Mouse (Mus musculus) stomach, postnatal 0 days (tissue): ENCODE measurements around the gene Chst15. TPM values are rescaled to one million over a fixed set of nuclear protein-coding genes. Genes with fewer than 3 reads are reported as not detected.

Experiments used
- ATAC-seq: fragments of 200-750 bp; cut with Nextera tagmentation; 2 replicates; pipeline ENCODE4 v1.8.0; 2017; ENCODE audit not compliant: low FRiP score, low TSS enrichment
- DNase-seq: peaks from one replicate; pipeline ENCODE4 v3.0.0-alpha.2; 2016; ENCODE audit warnings: low spot score
- H3K27ac ChIP-seq: fragments of 300-500 bp; sonication (generic); replicated peaks from 2 replicates; pipeline ENCODE4 v1.5.1; 2014; ENCODE audit warnings: mild to moderate bottlenecking, control low read depth
- H3K27me3 ChIP-seq: fragments of 300-500 bp; sonication (generic); 2 replicates; pipeline ENCODE4 v1.6.1; 2014; ENCODE audit warnings: low read length; ENCODE audit not compliant: control insufficient read depth, insufficient read depth
- H3K36me3 ChIP-seq: fragments of 300-500 bp; sonication (generic); 2 replicates; pipeline ENCODE4 v1.6.1; 2014; ENCODE audit warnings: low read length, mixed read lengths; ENCODE audit not compliant: control insufficient read depth, insufficient read depth
- H3K4me1 ChIP-seq: fragments of 300-500 bp; sonication (generic); replicated peaks from 2 replicates; pipeline ENCODE4 v1.6.1; 2014; ENCODE audit warnings: antibody characterized with exemption; ENCODE audit not compliant: control insufficient read depth, insufficient read depth
- H3K4me2 ChIP-seq: fragments of 300-500 bp; sonication (generic); replicated peaks from 2 replicates; pipeline ENCODE4 v1.6.1; 2014; ENCODE audit warnings: low read depth, mild to moderate bottlenecking, control low read depth, moderate library complexity
- H3K4me3 ChIP-seq: fragments of 300-500 bp; sonication (generic); 2 replicates; pipeline ENCODE4 v1.5.1; 2014; ENCODE audit warnings: low read depth, low read length, control low read depth
- H3K9ac ChIP-seq: fragments of 300-500 bp; sonication (generic); 2 replicates; pipeline ENCODE4 v1.6.1; 2014; ENCODE audit warnings: mild to moderate bottlenecking, low read length, control low read depth, mixed read lengths
- H3K9me3 ChIP-seq: fragments of 300-500 bp; sonication (generic); 2 replicates; pipeline ENCODE4 v1.6.1; 2016; ENCODE audit warnings: low read length; ENCODE audit not compliant: control insufficient read depth
- CTCF ChIP-seq: IDR thresholded peaks from 2 replicates; pipeline ENCODE4 v1.5.1; 2016; ENCODE audit warnings: antibody characterized with exemption, low read depth, mild to moderate bottlenecking, moderate library complexity
- EP300 ChIP-seq: optimal IDR thresholded peaks from 2 replicates; pipeline ENCODE3; 2016; ENCODE audit warnings: antibody characterized with exemption
- WGBS: fragments of 180-500 bp; shearing (Covaris S2); extraction: QIAGEN DNeasy Blood & Tissue Kit; methylation state at CpG from one replicate; pipeline ENCODE4 v1.1.7; 2014; 5-methylcytosine and 5-hydroxymethylcytosine counted together
- polyA plus RNA-seq: library from polyadenylated mRNA; unstranded; fragments of >200 nt; fragmentation: Nextera tagmentation; extraction: Ambion mirVana; gene quantifications from 2 replicates; pipeline ENCODE4 v1.2.1, GENCODE M21; 2015

The Chst15 gene
- polyA plus RNA-seq, 1 experiment from 2014 or later, result 11.5 TPM

DNA sequence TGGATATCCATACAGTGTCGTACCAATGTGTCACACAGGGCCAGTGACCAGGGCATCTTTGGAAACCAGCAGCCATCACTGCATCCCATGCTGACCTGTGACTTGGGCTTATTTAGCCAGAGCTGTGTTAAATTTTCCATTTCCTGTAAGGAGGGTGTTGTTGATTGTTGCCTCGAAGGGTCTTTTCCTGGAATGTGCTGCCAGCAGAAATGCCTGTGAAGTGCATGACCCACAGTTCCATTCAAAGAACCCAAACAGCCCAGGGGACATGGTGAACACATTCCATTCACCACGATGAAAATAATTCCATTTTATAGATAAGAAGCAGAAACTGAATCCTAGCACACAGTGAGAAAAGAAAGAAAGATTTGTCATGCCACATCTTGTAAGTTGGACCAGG, 41.2 kb upstream of the Chst15 start:
- Histone ChIP-seq H3K4me3 (no peak overlapping the region), H3K9ac (no peak overlapping the region), H3K27me3 (no peaks in the 10 kb centered on the region), H3K36me3 (no peaks in the 10 kb centered on the region), H3K27ac (no peak overlapping the region), H3K9me3 (no peaks in the 10 kb centered on the region), H3K4me2 (no peak overlapping the region), H3K4me1 (no peaks in the 10 kb centered on the region)
- ATAC-seq (no peak), DNase-seq (no peak)
- 45% methylated on average over 3 of the region's 3 CpGs for WGBS
- TF ChIP-seq EP300 (no peak), CTCF (no peak)

DNA sequence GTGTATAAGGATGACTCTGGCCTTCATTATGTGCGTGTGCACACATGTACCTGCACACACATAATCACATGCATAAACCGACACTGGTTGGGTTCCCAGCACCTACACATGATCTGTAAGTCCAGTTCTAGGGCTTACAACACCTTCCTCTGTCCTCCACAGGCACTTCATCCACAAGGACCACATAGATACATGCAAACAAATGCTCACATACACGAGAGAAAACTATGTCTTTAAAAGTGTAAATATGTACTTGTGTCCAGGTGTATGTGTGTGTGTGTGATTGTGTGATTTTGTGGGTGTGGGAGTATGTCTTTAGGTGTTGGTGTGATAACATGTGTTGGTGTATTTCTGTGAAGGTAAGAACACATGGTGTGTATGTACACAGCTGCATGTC, 40.8 kb upstream of the Chst15 start:
- DNase-seq, result no peak
- 79% methylated on average over 3 of the region's 3 CpGs for WGBS
- ATAC-seq, result no peak

DNA sequence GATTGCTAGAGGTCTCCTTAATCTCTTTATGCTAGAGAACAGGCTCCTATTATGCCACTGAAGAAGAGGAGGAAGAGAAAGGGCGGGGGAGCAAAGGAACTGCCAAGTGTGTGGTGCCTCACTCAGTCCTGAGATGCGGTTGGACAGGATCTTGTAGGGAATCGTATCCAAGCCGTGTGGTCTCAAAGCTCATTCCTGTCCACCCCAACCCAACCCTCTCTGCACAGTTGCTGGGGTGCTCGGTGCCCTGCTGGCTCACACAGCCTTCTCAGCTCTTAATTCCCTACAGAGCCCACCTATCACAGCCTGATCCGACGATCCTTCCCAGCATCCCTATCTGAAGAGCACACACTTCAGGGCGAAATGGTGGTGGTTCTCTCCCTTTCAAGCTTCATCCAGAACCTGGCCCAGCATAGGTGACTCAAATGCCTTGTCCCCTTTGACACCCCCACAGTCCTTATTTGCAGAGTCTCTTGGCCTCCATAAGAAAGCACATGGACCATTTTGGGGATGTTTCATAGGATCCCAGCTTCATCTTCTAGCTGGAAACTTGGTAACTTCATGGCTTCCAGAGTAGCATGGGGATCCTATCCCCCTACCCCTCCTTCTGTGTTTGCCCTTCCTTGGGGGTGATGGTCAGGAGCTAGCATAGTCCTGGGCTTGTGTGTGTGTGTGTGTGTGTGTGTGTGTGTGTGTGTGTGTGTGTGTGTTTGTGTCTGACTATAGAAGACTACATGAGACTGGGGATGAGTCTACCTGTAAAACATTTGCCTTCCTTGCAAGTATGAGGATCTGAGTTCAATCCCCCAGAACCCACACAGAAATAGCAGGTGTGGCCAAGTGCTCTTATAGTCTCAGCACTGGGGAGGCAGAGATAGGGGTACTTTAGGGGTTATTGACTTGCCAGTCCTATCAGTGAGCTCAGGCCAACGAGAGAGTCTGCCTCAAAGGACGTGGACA, 40.1 kb upstream of the Chst15 start:
- 77% methylated on average over 10 of the region's 10 CpGs for WGBS
- Histone ChIP-seq H3K4me2 (no peak overlapping the region), H3K9me3 (no peaks in the 10 kb centered on the region), H3K36me3 (no peaks in the 10 kb centered on the region), H3K9ac (no peak overlapping the region), H3K4me3 (no peak overlapping the region), H3K4me1 (no peaks in the 10 kb centered on the region), H3K27ac (no peak overlapping the region), H3K27me3 (no peaks in the 10 kb centered on the region)
- no peak for DNase-seq
- ATAC-seq, result no peak
- TF ChIP-seq CTCF (no peak), EP300 (no peak)

More for the DNA sequence above, 40.8 kb upstream of the Chst15 start:
- Histone ChIP-seq H3K36me3 (no peaks in the 10 kb centered on the region), H3K9me3 (no peaks in the 10 kb centered on the region), H3K9ac (no peak overlapping the region), H3K4me2 (no peak overlapping the region), H3K27ac (no peak overlapping the region), H3K27me3 (no peaks in the 10 kb centered on the region), H3K4me1 (no peaks in the 10 kb centered on the region), H3K4me3 (no peak overlapping the region)
- TF ChIP-seq EP300 (no peak), CTCF (no peak)

- no peaks in the 10 kb centered on the region for H3K4me1 ChIP-seq
- no peak overlapping the region for H3K4me3 ChIP-seq
- no peak overlapping the region for H3K27ac ChIP-seq
- ATAC-seq (no peak), DNase-seq (no peak)
- 19% methylated on average over 8 of the region's 8 CpGs for WGBS
- no peak overlapping the region for H3K9ac ChIP-seq
- no peaks in the 10 kb centered on the region for H3K9me3 ChIP-seq
- no peaks in the 10 kb centered on the region for H3K36me3 ChIP-seq
- TF ChIP-seq CTCF (no peak), EP300 (no peak)
- no peaks in the 10 kb centered on the region for H3K27me3 ChIP-seq
- H3K4me2 ChIP-seq, result no peak overlapping the region
Measured at GRCm38 (mm10) chr7:132356185-132356584, 39.2 kb upstream of the Chst15 start.

DNA sequence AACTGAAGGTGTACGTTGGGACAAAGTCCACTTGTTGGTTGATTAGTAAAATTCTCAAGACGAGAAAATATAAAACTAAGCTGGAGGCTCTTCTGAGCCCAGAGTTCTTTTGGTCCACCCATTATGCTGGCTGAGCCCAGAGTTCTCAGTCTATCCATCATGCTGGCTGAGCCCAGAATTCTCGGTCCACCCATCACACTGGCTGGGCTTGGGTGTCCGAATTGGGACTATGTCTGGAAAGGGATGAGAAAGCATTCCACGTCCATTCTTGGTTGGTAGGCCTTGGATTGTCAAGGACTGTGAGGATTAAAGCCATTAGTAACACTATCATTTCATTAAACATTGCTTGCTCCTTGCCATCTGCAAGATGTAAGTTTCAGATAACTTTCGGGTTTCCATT, 38.7 kb upstream of the Chst15 start:
- 43% methylated on average over 6 of the region's 6 CpGs for WGBS
- Histone ChIP-seq H3K9ac (no peak overlapping the region), H3K27ac (no peak overlapping the region)

GRCm38 (mm10) chr7:132349075-132349572, 32.1 kb upstream of the Chst15 start:
- no peak for ATAC-seq
- DNase-seq, result no peak
- 60% methylated on average over 6 of the region's 6 CpGs for WGBS

More for the DNA sequence above, 38.7 kb upstream of the Chst15 start:
- H3K36me3 ChIP-seq, result no peaks in the 10 kb centered on the region
- ATAC-seq (no peak), DNase-seq (no peak)
- H3K4me2 ChIP-seq, result no peak overlapping the region
- TF ChIP-seq CTCF, result no peak
- no peak for TF ChIP-seq EP300
- no peaks in the 10 kb centered on the region for H3K9me3 ChIP-seq
- no peak overlapping the region for H3K4me3 ChIP-seq
- no peaks in the 10 kb centered on the region for H3K4me1 ChIP-seq
- H3K27me3 ChIP-seq, result no peaks in the 10 kb centered on the region

More at GRCm38 (mm10) chr7:132349075-132349572, 32.1 kb upstream of the Chst15 start:
- H3K36me3 ChIP-seq, result no peaks in the 10 kb centered on the region
- no peak overlapping the region for H3K4me2 ChIP-seq
- H3K27ac ChIP-seq, result no peak overlapping the region
- no peaks in the 10 kb centered on the region for H3K27me3 ChIP-seq
- no peaks in the 10 kb centered on the region for H3K9me3 ChIP-seq
- H3K4me1 ChIP-seq, result no peaks in the 10 kb centered on the region
- TF ChIP-seq EP300, result no peak
- TF ChIP-seq CTCF, result no peak
- no peak overlapping the region for H3K9ac ChIP-seq
- H3K4me3 ChIP-seq, result no peak overlapping the region
